Mouse (Mus musculus) E14TG2a.4 (cell line): ENCODE results near the gene Gm17018.

Experiments used
- CTCF ChIP-seq: conservative IDR thresholded peaks from 2 replicates; pipeline ENCODE4 v1.5.1; 2014; ENCODE audit warnings: low read length
- NANOG ChIP-seq: IDR thresholded peaks from 2 replicates; pipeline ENCODE4 v1.6.1; 2014; ENCODE audit warnings: borderline replicate concordance, low read length, mixed read lengths

DNA sequence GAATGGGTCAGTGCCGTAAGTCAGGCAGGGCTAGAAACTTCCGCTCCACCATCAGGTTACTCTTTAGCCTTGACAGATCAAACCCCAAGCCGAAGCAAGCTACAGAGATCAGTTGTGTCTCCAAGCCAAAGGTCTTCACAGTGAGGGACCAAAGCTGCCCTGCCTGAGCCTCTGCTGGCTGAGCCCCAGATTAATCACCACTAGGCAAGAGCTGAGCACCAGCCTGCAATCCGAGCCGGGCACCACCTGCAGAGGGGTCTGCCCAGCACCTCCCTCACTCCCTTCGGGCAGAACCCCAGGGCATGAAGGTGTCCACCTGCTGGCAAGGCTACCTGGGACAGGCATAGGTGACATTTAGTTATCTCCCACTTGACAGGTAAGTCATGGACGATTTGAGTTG, 60.6 kb downstream of the Gm17018 start:
- no peak for TF ChIP-seq CTCF
- no peak for TF ChIP-seq NANOG
